Mouse (Mus musculus) ES-E14 (cell line): ENCODE measurements at regions not wholly inside any gene's neighbourhood (a gene's known extent, or its start where the extent isn't known, plus 50 kb on each side); places are given as distances from the start of the nearest gene placed in this dataset.

Source experiments
- CHD2 ChIP-seq: IDR thresholded peaks from 2 replicates; pipeline ENCODE4 v1.6.1; 2014; ENCODE audit warnings: mild to moderate bottlenecking, low read depth, low read length, inconsistent platforms
- HCFC1 ChIP-seq: IDR thresholded peaks from 2 replicates; pipeline ENCODE4 v1.6.1; 2012; ENCODE audit warnings: low read length, inconsistent platforms, borderline replicate concordance; ENCODE audit not compliant: insufficient read depth
- MAFK ChIP-seq: IDR thresholded peaks from 2 replicates; pipeline ENCODE4 v1.6.1; 2014; ENCODE audit warnings: mild to moderate bottlenecking, low read depth, low read length, inconsistent platforms; ENCODE audit not compliant: insufficient read depth
- ZC3H11A ChIP-seq: IDR thresholded peaks from 2 replicates; pipeline ENCODE4 v1.6.1; 2012; ENCODE audit warnings: low read depth, mild to moderate bottlenecking, inconsistent platforms, low read length, borderline replicate concordance
- ZNF384 ChIP-seq: IDR thresholded peaks from 2 replicates; pipeline ENCODE4 v1.6.1; 2012; ENCODE audit warnings: low read depth, low read length, inconsistent platforms

DNA sequence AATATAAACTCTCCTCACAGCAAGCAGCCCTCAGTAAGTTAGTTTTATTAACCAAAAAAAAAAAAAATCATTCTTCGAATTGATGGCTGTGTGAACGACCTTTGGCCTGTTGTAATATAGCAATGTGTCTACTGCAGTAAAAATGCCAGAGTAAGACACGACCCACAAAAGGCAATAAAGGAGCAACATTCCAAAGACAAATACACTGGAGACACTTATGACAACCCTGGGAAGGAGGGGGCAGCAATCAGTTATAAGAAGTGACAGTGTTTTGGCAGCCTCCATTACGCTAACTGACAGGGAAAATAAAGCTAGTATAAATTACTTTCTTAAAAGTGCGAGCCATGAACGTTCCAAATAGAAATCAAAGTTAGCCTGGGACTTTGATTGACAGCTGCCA, 185.9 kb upstream of the Ap5m1 start:
- TF ChIP-seq ZNF384 (no peak), CHD2 (no peak), ZC3H11A (no peak), HCFC1 (no peak), MAFK (no peak)
